Mouse (Mus musculus): Measurements from ENCODE around the gene Ift122.

Gene Ift122

DNA sequence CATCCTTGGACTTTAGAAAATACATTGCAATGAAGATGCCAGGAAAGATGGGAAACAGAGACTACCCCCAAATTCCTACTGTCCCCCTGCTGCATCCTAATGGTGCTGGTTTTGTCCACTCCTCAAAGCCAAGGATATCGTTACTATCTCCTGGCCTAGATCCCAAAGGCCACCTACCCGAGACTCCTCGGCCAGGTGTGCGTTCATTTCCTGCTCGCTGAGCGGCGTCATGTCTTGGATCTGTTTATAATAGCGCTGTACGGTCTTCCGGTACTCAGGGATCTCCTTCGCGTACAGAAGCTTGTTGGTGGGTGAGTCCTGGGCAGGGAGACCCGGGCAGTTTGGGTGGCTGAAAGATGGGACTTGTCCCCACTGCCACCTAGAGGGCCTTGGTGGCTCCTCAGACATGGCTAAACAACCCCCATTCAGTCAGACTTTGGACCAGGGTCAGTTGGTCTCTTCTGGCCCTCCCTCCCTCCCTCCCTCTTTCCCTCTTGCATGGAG is 103.2 kb downstream of the Ift122 start:
- in situ Hi-C loops (cut with MboI; ENCODE audit: low sequenced_read_pairs): no loop called here

DNA sequence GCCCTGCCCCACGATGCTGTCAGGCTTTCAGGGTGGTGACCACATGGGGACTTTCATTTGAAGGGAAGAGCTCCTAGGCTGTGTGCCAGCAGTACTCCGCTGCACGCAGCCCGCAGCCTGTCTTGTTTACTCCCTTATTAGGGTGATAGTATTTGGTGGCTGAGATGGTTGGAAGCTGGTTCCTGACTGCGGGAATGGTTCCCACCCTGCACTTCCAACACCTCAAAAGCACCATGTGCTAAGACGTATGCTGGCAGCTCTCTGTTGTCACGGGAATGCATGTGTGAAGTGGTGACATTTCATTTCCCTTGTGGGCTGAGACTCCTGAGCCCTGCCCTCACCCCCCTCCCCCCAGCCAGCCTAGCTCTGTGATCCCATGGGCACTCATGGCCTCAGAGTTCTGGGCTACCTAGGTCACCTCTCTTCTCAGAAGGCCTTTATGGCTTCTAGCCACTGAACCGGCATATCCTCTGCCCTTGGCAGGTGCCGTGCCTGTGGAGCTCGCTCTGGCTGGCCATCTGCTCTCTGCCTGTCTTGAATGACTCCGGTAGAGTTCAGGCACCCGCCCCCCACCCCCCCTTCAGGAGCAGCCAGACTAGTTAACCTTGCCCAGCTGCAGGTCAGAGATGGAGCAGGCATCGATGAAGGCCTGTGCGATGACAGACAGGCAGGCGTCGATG is 103.8 kb downstream of the Ift122 start:
- in situ Hi-C loops (cut with MboI; ENCODE audit: low sequenced_read_pairs): no loop called here

DNA sequence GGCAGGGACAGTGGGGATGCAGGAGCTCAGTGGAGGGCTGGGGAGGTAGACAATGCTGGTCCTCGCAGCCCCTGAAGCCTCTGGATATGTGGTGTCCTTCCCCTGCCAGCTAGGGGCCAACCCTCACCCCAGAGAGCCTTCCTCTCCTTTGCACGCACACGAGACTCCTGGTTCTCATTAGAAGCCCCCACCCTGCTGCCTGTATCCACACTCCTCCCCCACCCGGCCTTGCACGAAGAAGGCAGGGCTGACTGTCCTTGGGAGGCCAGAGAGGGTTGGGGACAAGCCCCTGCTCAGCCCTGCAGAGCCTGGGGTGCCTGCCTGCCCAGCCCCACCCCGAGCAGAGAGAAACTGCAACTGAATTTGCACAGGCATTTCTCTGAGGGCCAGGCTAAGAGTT is 104.4 kb downstream of the Ift122 start:
- in situ Hi-C loops (cut with MboI; ENCODE audit: low sequenced_read_pairs): no loop called here

DNA sequence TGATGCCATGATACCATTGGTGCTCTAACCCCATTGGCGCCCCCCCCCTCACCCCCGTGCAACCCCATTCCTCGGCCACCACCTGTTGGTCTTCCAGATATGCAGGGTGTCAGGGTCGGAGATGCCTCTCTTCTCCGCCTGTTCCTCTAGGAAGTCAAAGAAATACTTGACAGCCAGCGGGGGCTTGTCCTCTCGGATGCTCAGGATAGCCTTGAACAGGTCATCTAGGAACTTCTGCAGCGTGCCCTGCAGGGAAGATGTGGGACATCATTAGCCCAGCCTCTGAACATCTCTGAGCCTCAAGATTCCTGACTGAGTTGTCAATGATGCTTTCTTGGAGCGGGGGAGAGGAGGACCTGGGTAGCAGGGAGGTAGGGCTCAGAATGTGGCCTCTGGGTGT is 105.2 kb downstream of the Ift122 start:
- in situ Hi-C loops (cut with MboI; ENCODE audit: low sequenced_read_pairs): no loop called here

DNA sequence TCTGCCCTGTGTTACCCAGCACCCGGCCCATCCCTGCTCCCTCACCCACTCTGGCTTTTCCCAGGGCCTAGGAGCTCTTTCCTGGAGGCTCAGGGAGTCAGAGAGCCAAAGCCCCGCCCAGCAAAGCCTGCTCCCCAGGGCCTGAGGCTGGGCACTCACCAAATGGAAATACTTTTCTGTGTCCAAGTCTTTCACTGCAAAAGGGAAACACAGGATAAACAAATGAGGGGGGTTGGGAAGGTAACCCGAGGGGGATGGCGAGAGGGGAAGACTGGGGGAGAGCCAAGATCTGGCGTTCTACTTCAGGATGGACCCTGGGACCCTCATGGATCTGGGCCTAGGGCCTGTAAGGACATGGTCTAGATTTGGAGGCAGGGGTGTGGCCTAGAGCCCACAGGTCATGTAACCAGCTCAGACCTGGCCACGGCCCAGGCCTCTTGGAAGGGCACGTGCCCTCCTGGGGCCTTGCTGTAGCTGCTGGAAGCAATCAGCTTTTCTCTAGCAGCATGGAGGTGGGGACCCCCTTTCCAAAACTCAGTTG is 106.0 kb downstream of the Ift122 start:
- in situ Hi-C loops (cut with MboI; ENCODE audit: low sequenced_read_pairs): no loop called here

DNA sequence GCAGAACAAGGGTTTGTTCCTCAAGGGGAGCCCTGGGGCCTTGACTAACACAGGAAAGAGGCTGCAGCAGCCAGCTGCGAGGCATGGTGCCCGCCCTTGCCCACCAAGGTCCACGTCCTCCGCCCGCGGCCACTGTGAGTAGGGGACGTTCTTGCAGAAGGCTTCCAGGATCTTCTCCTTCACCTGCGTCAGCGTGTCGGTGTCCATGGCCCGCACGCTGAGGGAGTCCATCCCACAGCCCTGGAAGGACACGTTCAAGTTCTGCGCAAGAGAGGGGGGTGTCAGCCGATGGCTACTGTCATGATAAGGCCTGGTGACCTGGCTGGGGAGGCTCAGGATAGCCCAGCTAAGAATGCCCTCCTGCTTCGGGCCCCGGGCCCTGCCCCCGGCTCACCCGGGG is 107.1 kb downstream of the Ift122 start:
- in situ Hi-C loops (cut with MboI; ENCODE audit: low sequenced_read_pairs): no loop called here

DNA sequence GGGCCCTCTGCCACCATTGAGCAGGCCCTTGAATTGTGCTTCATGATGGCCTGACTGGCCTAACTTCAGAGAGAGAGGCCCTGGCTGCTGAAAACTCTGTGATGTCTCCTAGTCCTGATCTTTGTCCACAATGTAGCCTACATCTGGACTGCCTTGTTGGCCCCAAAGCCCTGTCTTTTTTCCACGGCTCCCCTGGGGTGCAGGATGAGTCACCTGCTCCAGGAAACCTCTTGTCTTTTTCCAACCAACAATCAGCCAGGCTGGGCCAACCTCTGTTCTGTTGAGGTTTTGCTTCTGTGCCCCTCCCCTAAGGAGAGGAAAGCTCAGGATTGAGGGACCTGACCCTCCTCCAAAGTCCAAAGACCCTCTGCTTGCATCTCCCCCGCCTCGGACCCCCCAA is 108.5 kb downstream of the Ift122 start:
- in situ Hi-C loops (cut with MboI; ENCODE audit: low sequenced_read_pairs): no loop called here

GRCm38 (mm10) chr6:115962439-115963085 is 109.3 kb downstream of the Ift122 start:
- in situ Hi-C loops (cut with MboI; ENCODE audit: low sequenced_read_pairs): no loop called here

DNA sequence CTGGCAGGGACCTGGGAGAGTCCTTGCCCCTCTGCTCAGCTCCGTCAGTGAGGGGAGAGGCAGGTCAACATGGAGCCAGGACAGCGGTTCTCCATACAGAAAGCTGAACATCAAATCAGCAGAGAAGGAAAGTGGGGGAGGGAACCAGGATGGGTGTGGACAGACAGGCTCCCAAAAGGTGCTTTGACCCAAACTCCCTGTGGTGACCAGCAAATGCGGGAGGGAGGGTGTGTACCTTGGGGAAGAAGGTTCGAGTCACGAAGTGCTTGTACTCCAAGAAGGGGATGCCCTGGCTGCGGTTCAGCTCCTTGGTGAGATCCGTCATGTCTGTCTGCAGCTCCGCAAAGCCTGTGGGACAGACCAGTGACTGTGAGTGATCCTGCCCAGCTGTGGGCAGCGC is 110.4 kb downstream of the Ift122 start:
- in situ Hi-C loops (cut with MboI; ENCODE audit: low sequenced_read_pairs): no loop called here

DNA sequence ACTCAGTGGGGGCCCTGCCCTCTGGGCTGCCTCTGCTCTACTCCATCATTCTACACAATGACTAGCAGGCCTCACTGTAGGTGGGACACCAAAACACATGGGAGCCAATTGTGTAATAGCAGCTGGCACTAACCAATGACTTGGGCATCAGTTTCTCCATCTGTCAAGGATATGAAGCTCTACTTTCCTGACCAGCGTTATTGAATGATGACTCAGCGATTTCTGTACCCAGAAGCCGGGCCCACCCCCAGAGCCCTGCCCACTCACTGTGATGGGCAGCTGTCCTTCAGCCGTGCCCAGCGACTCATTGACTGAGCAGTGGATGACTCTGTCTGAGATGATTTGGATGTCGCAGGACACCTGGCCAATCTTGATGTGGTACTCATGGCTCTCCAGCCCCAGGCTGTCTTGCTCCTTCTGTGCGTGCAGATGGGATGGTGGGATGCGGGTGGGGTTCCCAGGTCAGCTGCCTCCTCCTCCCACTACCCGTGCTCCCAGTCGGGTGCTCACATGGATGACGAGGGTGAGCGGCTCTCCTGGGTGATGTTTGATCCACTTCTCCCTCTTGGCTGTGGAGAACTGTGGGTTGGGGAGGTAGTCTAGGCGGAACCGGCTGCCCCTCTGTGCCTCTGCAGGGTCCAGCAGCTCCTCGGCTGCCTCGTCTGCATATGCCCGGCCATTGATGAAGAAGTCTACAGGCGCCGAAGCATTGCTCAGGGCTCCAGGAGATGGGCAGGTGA is 113.1 kb downstream of the Ift122 start:
- in situ Hi-C loops (cut with MboI; ENCODE audit: low sequenced_read_pairs): no loop called here

- in situ Hi-C loops (cut with MboI; ENCODE audit: low sequenced_read_pairs): no loop called here
Measured at GRCm38 (mm10) chr6:115967291-115967880, 114.1 kb downstream of the Ift122 start.

DNA sequence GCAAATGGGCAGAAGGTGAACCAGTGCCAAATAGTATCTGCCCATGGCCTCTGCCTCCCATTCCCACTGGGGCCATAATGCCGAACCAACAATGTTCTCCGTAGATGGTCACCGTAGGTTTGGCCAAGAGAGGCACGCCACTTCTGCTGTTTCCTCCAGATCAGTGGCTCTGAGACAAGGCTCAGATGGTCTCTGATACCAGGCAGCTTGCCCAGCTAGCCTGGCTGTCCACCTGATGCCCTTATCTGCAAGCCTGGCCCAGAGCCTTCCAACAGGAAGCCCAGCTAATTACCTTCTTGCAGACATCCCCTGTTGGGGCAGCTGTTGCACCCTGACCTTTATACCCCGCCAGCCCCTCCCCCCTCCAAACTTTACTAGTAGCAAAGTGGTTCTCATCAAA is 114.8 kb downstream of the Ift122 start:
- in situ Hi-C loops (cut with MboI; ENCODE audit: low sequenced_read_pairs): no loop called here

DNA sequence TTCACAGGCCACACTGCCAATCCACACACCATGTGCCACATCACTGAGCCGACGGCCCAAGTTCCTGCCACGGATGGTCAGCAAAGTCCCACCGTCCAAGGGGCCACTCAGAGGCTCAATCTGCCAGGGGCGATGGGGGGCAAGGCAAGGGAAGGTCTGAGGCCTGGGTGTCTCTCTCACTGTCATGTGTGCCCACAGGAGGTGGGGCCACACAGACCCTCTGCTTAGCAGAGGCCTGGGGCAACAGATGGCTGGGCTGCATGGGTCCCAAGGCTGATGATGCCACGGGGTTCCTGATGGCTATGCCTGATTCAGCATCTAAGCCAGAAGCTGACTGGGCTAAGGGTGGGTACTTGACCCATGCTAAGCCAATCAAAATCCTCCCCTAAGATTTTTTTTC is 115.4 kb downstream of the Ift122 start:
- in situ Hi-C loops (cut with MboI; ENCODE audit: low sequenced_read_pairs): no loop called here

DNA sequence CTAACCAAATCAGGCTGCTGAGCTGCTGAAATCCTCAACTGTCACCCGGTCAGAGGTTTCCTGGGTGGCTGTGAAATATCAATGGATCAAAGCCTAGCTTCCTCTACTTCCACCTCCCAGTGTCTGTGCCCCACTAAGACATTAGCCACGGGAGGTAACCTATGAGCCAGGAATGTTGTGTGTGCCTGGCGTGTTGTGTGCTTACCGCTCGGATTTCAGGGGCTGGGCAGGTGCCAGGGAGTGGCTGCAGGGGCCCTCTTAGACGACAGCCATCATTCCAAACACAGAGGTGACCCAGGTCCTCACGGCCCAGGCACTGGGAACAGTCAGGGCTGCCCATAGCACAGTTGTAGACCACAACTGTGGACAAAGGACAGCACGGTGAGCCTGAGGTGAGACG is 115.8 kb downstream of the Ift122 start:
- in situ Hi-C loops (cut with MboI; ENCODE audit: low sequenced_read_pairs): no loop called here

- in situ Hi-C loops (cut with MboI; ENCODE audit: low sequenced_read_pairs): no loop called here
Measured at GRCm38 (mm10) chr6:115969952-115970351, 116.7 kb downstream of the Ift122 start.

GRCm38 (mm10) chr6:115971273-115972060 is 118.2 kb downstream of the Ift122 start:
- in situ Hi-C loops (cut with MboI; ENCODE audit: low sequenced_read_pairs): no loop called here

- in situ Hi-C loops (cut with MboI; ENCODE audit: low sequenced_read_pairs): no loop called here
Measured at GRCm38 (mm10) chr6:115972083-115972764, 119.0 kb downstream of the Ift122 start.

GRCm38 (mm10) chr6:115973139-115973875 is 120.0 kb downstream of the Ift122 start:
- in situ Hi-C loops (cut with MboI; ENCODE audit: low sequenced_read_pairs): no loop called here

All from CH12F3 (cell line).